In genomic region chr1:188568295-188568961, GRCm38 (mm10) we compare ENCODE assay signal across 16 mouse cellular contexts.
DNase-seq lines count a peak whose midpoint lies in the region; ATAC-seq and TF ChIP-seq lines count a peak whose summit lies in the region.
"Had no signal": no experiment of that assay in that cellular context is flagged by ENCODE, and none has a peak within 500 bp of the region (broad histone marks: within the 10 kb centered on the region; RNA-seq: fewer than 3 reads in every experiment).

No protein-coding gene starts in this region.

- H3K9ac ChIP-seq in hindbrain, embryonic 16.5 days (ENCODE audit: low read depth, low read length): no peak overlapping the region
- H3K9ac ChIP-seq in hindbrain, embryonic 14.5 days: no peak overlapping the region
- no peak overlapping the region for H3K9ac ChIP-seq in forebrain, embryonic 16.5 days (replicated peaks; ENCODE audit: low read depth, low read length)
- H3K9ac ChIP-seq: embryonic facial prominence, embryonic 13.5 days; limb, embryonic 15.5 days; lung, embryonic 15.5 days had no signal

- DNase-seq in hindbrain, embryonic 14.5 days (ENCODE audit: low spot score): no peak
- DNase-seq in brain, embryonic 14.5 days (ENCODE audit: low read depth): peak; percentile 86
- DNase-seq in layer of hippocampus, postnatal 36 days: peak; percentile 10 to 13
- DNase-seq in urinary bladder, postnatal 4 days (ENCODE audit: low spot score in 2 of 2): no peak
- no peak for DNase-seq in thymus, postnatal 25 days
- DNase-seq: gastrocnemius, adult 2 months; heart, postnatal 4 days; kidney, adult 11 months; thymus, postnatal 14 days had no signal

- ATAC-seq in hindbrain, embryonic 16.5 days: peak; percentile 42; the same call in 1 of the 2 replicates
- no peak for ATAC-seq in hindbrain, embryonic 14.5 days (ENCODE audit: low FRiP score)
- peak; percentile 66 for ATAC-seq in forebrain, embryonic 16.5 days

- no peak overlapping the region for H3K27ac ChIP-seq in hindbrain, embryonic 16.5 days (ENCODE audit: low read depth, low read length)
- H3K27ac ChIP-seq in hindbrain, embryonic 14.5 days: no peak overlapping the region
- no peak overlapping the region for H3K27ac ChIP-seq in forebrain, embryonic 16.5 days (ENCODE audit: low read length)
- H3K27ac ChIP-seq: embryonic facial prominence, embryonic 13.5 days; gastrocnemius, adult 2 months; heart, embryonic 10.5 days; limb, embryonic 15.5 days; lung, embryonic 15.5 days had no signal

- H3K4me3 ChIP-seq in hindbrain, embryonic 16.5 days (ENCODE audit: low read length): no peak overlapping the region
- no peak overlapping the region for H3K4me3 ChIP-seq in hindbrain, embryonic 14.5 days (replicated peaks; ENCODE audit: low read length)
- no peak overlapping the region for H3K4me3 ChIP-seq in forebrain, embryonic 16.5 days (replicated peaks; ENCODE audit: low read length)
- H3K4me3 ChIP-seq: embryonic facial prominence, embryonic 13.5 days; gastrocnemius, adult 2 months; heart, embryonic 10.5 days; limb, embryonic 15.5 days; lung, embryonic 15.5 days had no signal

- no peak for TF ChIP-seq POLR2A in brain, embryonic 14.5 days (IDR thresholded peaks at IDR 0.05; ENCODE audit: borderline replicate concordance, extremely low read depth, insufficient read depth, insufficient read length, poor library complexity, severe bottlenecking)

- TF ChIP-seq CTCF in brain, embryonic 14.5 days (IDR thresholded peaks at IDR 0.05; ENCODE audit: borderline replicate concordance, extremely low read depth, insufficient read depth, insufficient read length): no peak

- H3K4me2 ChIP-seq in hindbrain, embryonic 16.5 days (ENCODE audit: low read length): no peak overlapping the region
- no peak overlapping the region for H3K4me2 ChIP-seq in hindbrain, embryonic 14.5 days (replicated peaks)
- H3K4me2 ChIP-seq in forebrain, embryonic 16.5 days (ENCODE audit: low read length): no peak overlapping the region
- H3K4me2 ChIP-seq: embryonic facial prominence, embryonic 13.5 days; limb, embryonic 15.5 days; lung, embryonic 15.5 days; midbrain, embryonic 11.5 days had no signal

- no peaks in the 10 kb centered on the region for H3K9me3 ChIP-seq in hindbrain, embryonic 16.5 days (ENCODE audit: control insufficient read depth, low read length)
- no peaks in the 10 kb centered on the region for H3K9me3 ChIP-seq in hindbrain, embryonic 14.5 days (ENCODE audit: control insufficient read depth, low read length)
- no peaks in the 10 kb centered on the region for H3K9me3 ChIP-seq in forebrain, embryonic 16.5 days (ENCODE audit: control insufficient read depth, low read length)
- H3K9me3 ChIP-seq: embryonic facial prominence, embryonic 13.5 days; heart, embryonic 10.5 days; limb, embryonic 15.5 days; lung, embryonic 15.5 days had no signal

- H3K4me1 ChIP-seq in hindbrain, embryonic 16.5 days (ENCODE audit: control insufficient read depth, insufficient read depth, low read depth, low read length): no peaks in the 10 kb centered on the region
- no peaks in the 10 kb centered on the region for H3K4me1 ChIP-seq in hindbrain, embryonic 14.5 days (replicated peaks; ENCODE audit: control insufficient read depth, insufficient read depth, low read length)
- peaks cover 6% of the 10 kb centered on the region for H3K4me1 ChIP-seq in forebrain, embryonic 16.5 days (replicated peaks; ENCODE audit: control insufficient read depth, insufficient read depth, low read length)
- H3K4me1 ChIP-seq: embryonic facial prominence, embryonic 13.5 days; heart, embryonic 10.5 days; limb, embryonic 15.5 days; lung, embryonic 15.5 days had no signal

- WGBS in hindbrain, embryonic 16.5 days: 60% methylated on average over 9 of the region's 9 CpGs
- WGBS in hindbrain, embryonic 14.5 days: 64% methylated on average over 9 of the region's 9 CpGs
- 42% methylated on average over 9 of the region's 9 CpGs for WGBS in forebrain, embryonic 16.5 days

- no peaks in the 10 kb centered on the region for H3K36me3 ChIP-seq in hindbrain, embryonic 16.5 days (ENCODE audit: control insufficient read depth, insufficient read depth, low read length)
- no peaks in the 10 kb centered on the region for H3K36me3 ChIP-seq in hindbrain, embryonic 14.5 days (replicated peaks; ENCODE audit: control insufficient read depth, insufficient read depth)
- no peaks in the 10 kb centered on the region for H3K36me3 ChIP-seq in forebrain, embryonic 16.5 days (ENCODE audit: control insufficient read depth, insufficient read depth)
- H3K36me3 ChIP-seq: embryonic facial prominence, embryonic 13.5 days; heart, embryonic 10.5 days; limb, embryonic 15.5 days; lung, embryonic 15.5 days had no signal

- no peaks in the 10 kb centered on the region for H3K27me3 ChIP-seq in hindbrain, embryonic 16.5 days (replicated peaks; ENCODE audit: control insufficient read depth, insufficient read depth, low read length)
- H3K27me3 ChIP-seq in hindbrain, embryonic 14.5 days (ENCODE audit: control insufficient read depth, insufficient read depth, low read length): no peaks in the 10 kb centered on the region
- H3K27me3 ChIP-seq in forebrain, embryonic 16.5 days (replicated peaks; ENCODE audit: control insufficient read depth, insufficient read depth, low read length): no peaks in the 10 kb centered on the region
- H3K27me3 ChIP-seq: embryonic facial prominence, embryonic 13.5 days; limb, embryonic 15.5 days; lung, embryonic 15.5 days had no signal

Comparison
In these comparisons a context has a peak if more than half of its experiments do, and no peak if none do; other contexts are left out.
1. DNase-seq: peak in brain, embryonic 14.5 days (single experiment) and layer of hippocampus, postnatal 36 days (2 of 2); none in hindbrain, embryonic 14.5 days (single experiment), urinary bladder, postnatal 4 days (0 of 2) and thymus, postnatal 25 days (single experiment).